Mouse (Mus musculus): ENCODE results near the gene Sumo2. TPM values are rescaled to one million over a fixed set of nuclear protein-coding genes. Genes with fewer than 3 reads are reported as not detected.
"Not testable (repeated sequence)": the region's sequence is repeated elsewhere in the genome, so short reads cannot be mapped to it uniquely, and the experiment has no call there.

The Sumo2 gene
- polyA plus RNA-seq, 1 experiment: 310 TPM

DNA sequence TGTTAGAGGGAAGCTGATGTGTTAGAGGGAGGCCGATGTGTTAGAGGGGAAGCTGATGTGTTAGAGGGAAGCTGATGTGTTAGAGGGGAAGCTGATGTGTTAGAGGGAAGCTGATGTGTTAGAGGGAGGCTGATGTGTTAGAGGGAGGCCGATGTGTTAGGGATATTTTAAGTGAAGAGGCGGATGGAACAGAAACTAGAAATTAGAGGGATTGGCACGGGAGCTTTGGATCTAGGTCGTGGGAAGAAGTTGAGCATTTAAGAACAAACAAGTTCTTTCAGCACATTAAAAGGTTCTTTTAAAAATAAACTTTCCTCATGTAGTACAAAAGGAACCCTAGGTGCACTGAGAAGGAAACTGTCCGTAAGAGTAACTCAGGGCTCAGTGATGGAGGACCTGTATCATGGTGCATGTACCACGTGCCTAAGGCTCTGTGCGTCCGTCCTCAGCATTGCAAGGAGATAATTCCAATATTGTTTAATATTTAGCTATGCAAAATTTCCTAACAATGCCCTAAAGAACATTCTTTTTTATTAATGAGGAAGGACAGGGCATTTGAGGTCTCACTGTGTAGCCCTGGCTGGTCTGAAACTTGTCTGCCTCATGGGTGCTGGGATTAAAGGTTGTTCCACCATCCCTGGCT lies 57.7 kb downstream of the Sumo2 start:
- Histone ChIP-seq H3K4me3 (ENCODE audit: insufficient read depth, low read depth, low read length) (peak overlapping the region; percentile 6; the same call in 1 of the 2 replicates), H3K27ac (replicated peaks; ENCODE audit: low read depth, low read length) (no peak overlapping the region), H3K4me1 (ENCODE audit: control insufficient read depth, insufficient read depth, insufficient read length, low read length) (peaks cover 6% of the 10 kb centered on the region)

DNA sequence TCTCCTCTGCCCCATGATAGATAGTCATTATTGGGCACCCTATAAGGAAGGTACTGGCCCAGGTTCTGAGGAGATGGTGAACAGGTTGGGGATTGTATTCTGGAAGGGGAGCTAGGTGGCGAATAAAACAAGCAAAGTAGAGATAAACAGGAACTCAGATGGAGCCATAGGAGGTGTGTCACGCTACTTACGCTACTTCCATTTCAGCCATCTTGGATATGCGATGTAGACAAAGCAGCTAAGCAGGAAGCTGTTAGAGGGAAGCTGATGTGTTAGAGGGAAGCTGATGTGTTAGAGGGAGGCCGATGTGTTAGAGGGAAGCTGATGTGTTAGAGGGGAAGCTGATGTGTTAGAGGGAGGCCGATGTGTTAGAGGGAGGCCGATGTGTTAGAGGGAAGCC lies 58.7 kb downstream of the Sumo2 start:
- not testable (repeated sequence) for H3K4me1 ChIP-seq (ENCODE audit: control insufficient read depth, insufficient read depth, insufficient read length, low read length); H3K27ac ChIP-seq (replicated peaks; ENCODE audit: low read depth, low read length)
- H3K4me3 ChIP-seq (ENCODE audit: insufficient read depth, low read depth, low read length): peak overlapping the region; percentile 15; the same call in 1 of the 2 replicates

DNA sequence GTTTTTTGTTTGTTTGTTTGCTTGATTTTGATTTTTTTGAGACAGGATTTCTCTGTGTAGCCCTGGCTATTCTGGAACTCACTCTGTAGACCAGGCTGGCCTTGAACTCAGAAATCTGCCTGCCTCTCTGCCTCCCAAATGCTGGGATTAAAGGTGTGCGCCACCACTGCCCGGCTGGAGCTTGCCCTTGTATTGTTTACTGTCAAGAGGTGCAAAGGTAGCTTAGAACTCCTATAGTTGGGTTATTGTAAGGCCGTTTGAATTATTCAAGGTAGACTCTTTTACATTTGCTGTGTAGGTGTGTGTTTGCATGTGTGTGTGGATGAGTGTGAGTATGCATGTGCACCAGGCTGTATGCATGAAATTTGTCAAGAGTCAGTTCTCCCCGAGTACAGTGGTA lies 59.4 kb downstream of the Sumo2 start:
- peak overlapping the region; percentile 15 for H3K4me3 ChIP-seq (ENCODE audit: insufficient read depth, low read depth, low read length)
- H3K4me1 ChIP-seq (ENCODE audit: control insufficient read depth, insufficient read depth, insufficient read length, low read length): not testable (repeated sequence)
- H3K27ac ChIP-seq (replicated peaks; ENCODE audit: low read depth, low read length): peak overlapping the region; percentile 12; the same call in 1 of the 2 replicates

DNA sequence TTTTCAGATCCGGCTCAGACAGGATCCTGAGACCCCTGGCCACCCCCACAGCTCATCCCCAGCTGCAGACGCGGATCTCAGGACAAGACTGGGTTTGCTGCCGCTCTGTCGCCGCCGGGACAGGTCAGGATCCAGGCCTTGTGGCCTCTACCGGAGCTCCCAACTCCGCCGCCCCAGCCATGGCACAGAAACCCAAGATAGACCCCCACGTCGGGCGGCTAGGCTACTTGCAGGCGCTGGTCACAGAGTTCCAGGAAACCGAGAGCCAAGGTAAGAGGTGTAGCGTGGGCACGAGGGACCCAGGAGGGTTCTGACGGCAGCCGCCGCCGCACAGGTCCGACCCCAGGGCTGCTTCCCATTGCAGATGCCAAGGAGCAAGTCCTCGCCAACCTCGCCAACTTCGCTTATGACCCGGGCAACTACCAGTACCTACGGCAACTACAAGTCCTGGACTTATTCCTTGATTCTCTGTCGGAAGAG lies 60.3 kb downstream of the Sumo2 start:
- peaks cover 6% of the 10 kb centered on the region for H3K4me1 ChIP-seq (ENCODE audit: control insufficient read depth, insufficient read depth, insufficient read length, low read length)
- peak overlapping the region; percentile 89 for H3K4me3 ChIP-seq (ENCODE audit: insufficient read depth, low read depth, low read length)
- H3K27ac ChIP-seq (replicated peaks; ENCODE audit: low read depth, low read length): no peak overlapping the region

DNA sequence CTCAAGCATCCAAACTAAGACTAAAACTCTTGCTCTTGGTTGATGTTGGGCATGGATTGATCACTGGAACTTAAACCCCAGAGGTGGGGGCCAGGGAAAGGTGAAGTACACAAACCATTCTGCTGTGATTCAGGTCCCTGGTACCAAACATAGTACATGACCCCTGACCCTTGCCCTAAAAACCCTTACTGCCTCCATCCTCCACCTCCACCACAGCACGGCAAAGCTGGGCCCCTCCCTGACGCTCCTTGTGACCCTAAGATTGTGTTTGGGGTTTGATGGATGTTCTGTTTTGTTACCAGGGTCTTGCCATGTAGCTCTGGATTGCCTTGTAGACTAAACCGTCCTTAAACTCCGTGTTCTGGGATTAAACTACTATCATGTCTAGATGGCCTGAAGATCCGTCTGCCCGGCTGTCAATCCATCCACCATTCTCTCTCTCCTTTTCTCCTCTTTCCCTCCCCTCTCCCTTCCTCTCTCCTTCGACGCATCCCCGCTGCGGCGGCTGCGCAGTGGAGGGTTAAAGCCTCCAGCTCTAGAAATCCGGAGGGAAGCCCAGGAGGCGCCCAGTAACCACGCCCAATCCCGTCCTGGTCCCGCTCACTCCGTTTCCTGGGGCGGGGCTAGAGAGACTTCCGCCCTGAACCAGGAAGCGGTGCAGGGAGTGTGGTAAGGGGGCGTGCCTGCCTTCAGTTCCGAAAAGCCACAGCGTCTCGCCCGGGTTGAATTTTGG lies 60.9 kb downstream of the Sumo2 start, which contains the start of gene Armc7:
Gene Armc7, plus strand, starts transcription at position 643 of the 733 bp plus-strand sequence.
- peaks cover 6% of the 10 kb centered on the region for H3K4me1 ChIP-seq (ENCODE audit: control insufficient read depth, insufficient read depth, insufficient read length, low read length)
- peak within 1 kb of the TSS; percentile 89 for H3K4me3 ChIP-seq (ENCODE audit: insufficient read depth, low read depth, low read length)
- peak within 1 kb of the TSS; percentile 79 for H3K27ac ChIP-seq (replicated peaks; ENCODE audit: low read depth, low read length)

DNA sequence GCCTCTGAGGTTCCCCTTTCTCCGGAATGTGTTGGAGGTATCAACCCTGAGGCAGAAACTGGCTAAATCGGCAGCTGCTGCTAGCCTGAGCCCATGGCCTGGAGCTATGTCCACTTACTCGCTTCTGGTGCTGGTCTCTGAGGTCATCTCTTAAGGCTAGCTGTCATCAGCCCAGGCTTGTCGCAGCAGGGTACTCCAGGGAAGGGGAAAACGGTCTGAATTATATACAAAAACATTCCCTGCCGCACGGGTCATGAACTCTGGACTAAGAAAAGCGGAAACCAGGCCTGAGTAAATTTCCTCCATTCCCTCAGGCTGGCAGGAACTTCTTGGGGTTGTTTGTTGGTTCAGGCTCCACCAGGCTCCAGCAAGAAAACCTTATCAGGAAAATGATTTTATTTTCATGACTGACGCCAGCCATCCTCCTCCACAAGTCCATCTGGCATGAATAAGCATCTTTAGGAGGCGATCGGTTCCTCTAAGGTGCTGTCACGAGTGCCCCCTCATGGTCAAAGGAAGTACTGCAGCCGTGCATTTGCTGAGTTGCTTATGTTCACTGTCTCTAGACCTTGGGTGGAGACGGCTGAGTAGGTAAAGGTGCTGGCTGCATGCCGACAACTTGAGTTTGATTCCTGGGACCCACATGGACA lies 62.3 kb downstream of the Sumo2 start:
- Histone ChIP-seq H3K27ac (replicated peaks; ENCODE audit: low read depth, low read length) (peak overlapping the region; percentile 64), H3K4me3 (ENCODE audit: insufficient read depth, low read depth, low read length) (0 out of 2 replicates have a peak overlapping the region, but pooled peaks have one; percentile 8), H3K4me1 (ENCODE audit: control insufficient read depth, insufficient read depth, insufficient read length, low read length) (peaks cover 6% of the 10 kb centered on the region)

Other genes with a start within 250 kb of the Sumo2 start
- 0.40 and 0.67 TPM in 2 replicates for gene Fads6, start 238.6 kb downstream of the Sumo2 start, polyA plus RNA-seq (2012; ENCODE audit: insufficient read depth, insufficient read length, missing spikeins)
- gene Otop2, start 229.1 kb downstream of the Sumo2 start, polyA plus RNA-seq (2012; ENCODE audit: insufficient read depth, insufficient read length, missing spikeins): not detected in 2 replicates
- gene Ush1g, start 214.2 kb downstream of the Sumo2 start, polyA plus RNA-seq (2012; ENCODE audit: insufficient read depth, insufficient read length, missing spikeins): not detected in 2 replicates
- not detected in 2 replicates for gene Otop3, start 201.5 kb downstream of the Sumo2 start, polyA plus RNA-seq (2012; ENCODE audit: insufficient read depth, insufficient read length, missing spikeins)
- gene Hid1, start 168.5 kb downstream of the Sumo2 start, polyA plus RNA-seq (2012; ENCODE audit: insufficient read depth, insufficient read length, missing spikeins): 0.83 and 2.7 TPM in 2 replicates
- gene Cdr2l, start 154.4 kb downstream of the Sumo2 start, polyA plus RNA-seq (2012; ENCODE audit: insufficient read depth, insufficient read length, missing spikeins): 1.9 and 2.1 TPM in 2 replicates
- 129 and 138 TPM in 2 replicates for gene Mrpl58, start 132.5 kb downstream of the Sumo2 start, polyA plus RNA-seq (2012; ENCODE audit: insufficient read depth, insufficient read length, missing spikeins)
- gene Atp5h, start 116.3 kb downstream of the Sumo2 start, polyA plus RNA-seq (2012; ENCODE audit: insufficient read depth, insufficient read length, missing spikeins): 2,910 and 3,016 TPM in 2 replicates
- 35.3 and 41.1 TPM in 2 replicates for gene Kctd2, start 116.1 kb downstream of the Sumo2 start, polyA plus RNA-seq (2012; ENCODE audit: insufficient read depth, insufficient read length, missing spikeins)
- 0.87 and 2.3 TPM in 2 replicates for gene Trim80, start 95.7 kb downstream of the Sumo2 start, polyA plus RNA-seq (2012; ENCODE audit: insufficient read depth, insufficient read length, missing spikeins)
- not detected in 2 replicates for gene Slc16a5, start 73.8 kb downstream of the Sumo2 start, polyA plus RNA-seq (2012; ENCODE audit: insufficient read depth, insufficient read length, missing spikeins)
- 4.1 TPM in 2 replicates for gene Armc7, start 60.6 kb downstream of the Sumo2 start, polyA plus RNA-seq (2012; ENCODE audit: insufficient read depth, insufficient read length, missing spikeins)
- 19.1 and 20.9 TPM in 2 replicates for gene Nt5c, start 44.4 kb downstream of the Sumo2 start, polyA plus RNA-seq (2012; ENCODE audit: insufficient read depth, insufficient read length, missing spikeins)
- 21.2 and 21.5 TPM in 2 replicates for gene Jpt1, start 21.9 kb downstream of the Sumo2 start, polyA plus RNA-seq (2012; ENCODE audit: insufficient read depth, insufficient read length, missing spikeins)
- gene Nup85, start 28.2 kb upstream of the Sumo2 start, polyA plus RNA-seq (2012; ENCODE audit: insufficient read depth, insufficient read length, missing spikeins): 12.4 and 15.7 TPM in 2 replicates
- 106 and 138 TPM in 2 replicates for gene Mrps7, start 67.6 kb upstream of the Sumo2 start, polyA plus RNA-seq (2012; ENCODE audit: insufficient read depth, insufficient read length, missing spikeins)
- 4.2 and 6.5 TPM in 2 replicates for gene Gga3, start 67.8 kb upstream of the Sumo2 start, polyA plus RNA-seq (2012; ENCODE audit: insufficient read depth, insufficient read length, missing spikeins)
- gene Mif4gd, start 76.7 kb upstream of the Sumo2 start, polyA plus RNA-seq (2012; ENCODE audit: insufficient read depth, insufficient read length, missing spikeins): 120 and 127 TPM in 2 replicates
- 392 and 520 TPM in 2 replicates for gene Slc25a19, start 92.0 kb upstream of the Sumo2 start, polyA plus RNA-seq (2012; ENCODE audit: insufficient read depth, insufficient read length, missing spikeins)
- 29.1 and 32.4 TPM in 2 replicates for gene Grb2, start 172.3 kb upstream of the Sumo2 start, polyA plus RNA-seq (2012; ENCODE audit: insufficient read depth, insufficient read length, missing spikeins)
- 18.0 and 23.0 TPM in 2 replicates for gene Tmem94, start 229.2 kb upstream of the Sumo2 start, polyA plus RNA-seq (2012; ENCODE audit: insufficient read depth, insufficient read length, missing spikeins)